Mouse (Mus musculus): ENCODE measurements around the gene Sema3b.

GRCm38 (mm10) chr9:107550491-107551116 is 58.4 kb downstream of the Sema3b start:
- no peak for TF ChIP-seq CTCF (IDR thresholded peaks at IDR 0.05; ENCODE audit: insufficient read depth, low read length)
- no peak for TF ChIP-seq POLR2A (IDR thresholded peaks at IDR 0.05; ENCODE audit: borderline replicate concordance, extremely low read depth, low read depth, low read length)

All from lung, adult 2 months (tissue).